Mouse (Mus musculus) hindbrain, embryonic 12.5 days (tissue): ENCODE results near the gene C87414. TPM values are rescaled to one million over a fixed set of nuclear protein-coding genes. Genes with fewer than 3 reads are reported as not detected.
"Not testable (repeated sequence)": the region's sequence is repeated elsewhere in the genome, so short reads cannot be mapped to it uniquely, and the experiment has no call there.

Experiments used
- ATAC-seq: fragments of 200-750 bp; cut with Nextera tagmentation; 2 replicates; pipeline ENCODE4 v1.8.0; 2017; ENCODE audit warnings: moderate TSS enrichment; ENCODE audit not compliant: low FRiP score
- H3K27ac ChIP-seq: fragments of 300-500 bp; sonication (generic); 2 replicates; pipeline ENCODE4 v1.5.1; 2016; ENCODE audit warnings: mild to moderate bottlenecking
- H3K27me3 ChIP-seq: fragments of 300-500 bp; sonication (generic); 2 replicates; pipeline ENCODE4 v1.6.1; 2016; ENCODE audit warnings: mild to moderate bottlenecking
- H3K36me3 ChIP-seq: fragments of 300-500 bp; sonication (generic); 2 replicates; pipeline ENCODE4 v1.6.1; 2016; ENCODE audit warnings: mild to moderate bottlenecking
- H3K4me1 ChIP-seq: fragments of 300-500 bp; sonication (generic); 2 replicates; pipeline ENCODE4 v1.6.1; 2016
- H3K4me2 ChIP-seq: fragments of 300-500 bp; sonication (generic); replicated peaks from 2 replicates; pipeline ENCODE4 v1.6.1; 2016; ENCODE audit warnings: mild to moderate bottlenecking
- H3K4me3 ChIP-seq: fragments of 300-500 bp; sonication (generic); 2 replicates; pipeline ENCODE4 v1.5.1; 2016; ENCODE audit warnings: mild to moderate bottlenecking
- H3K9ac ChIP-seq: fragments of 300-500 bp; sonication (generic); 2 replicates; pipeline ENCODE4 v1.6.1; 2016; ENCODE audit warnings: mild to moderate bottlenecking, moderate library complexity
- H3K9me3 ChIP-seq: fragments of 300-500 bp; sonication (generic); replicated peaks from 2 replicates; pipeline ENCODE4 v1.6.1; 2016; ENCODE audit warnings: mild to moderate bottlenecking
- WGBS: fragments of 180-500 bp; shearing (Covaris S2); methylation state at CpG from one replicate; pipeline ENCODE4 v1.1.7; 2016; 5-methylcytosine and 5-hydroxymethylcytosine counted together
- polyA plus RNA-seq: library from polyadenylated mRNA; unstranded; fragments of >200 nt; fragmentation: Nextera tagmentation; extraction: Ambion mirVana; gene quantifications from 2 replicates; pipeline ENCODE4 v1.2.1, GENCODE M21; 2016

Gene C87414
- polyA plus RNA-seq: not detected in 2 replicates

GRCm38 (mm10) chr5:93671451-93671850 lies at the start of gene C87414:
Gene C87414, minus strand, starts transcription at chr5:93671551.
- not testable (repeated sequence) for ATAC-seq, H3K4me1 ChIP-seq, H3K36me3 ChIP-seq, H3K9ac ChIP-seq, H3K27me3 ChIP-seq, H3K9me3 ChIP-seq, H3K4me3 ChIP-seq, H3K27ac ChIP-seq, H3K4me2 ChIP-seq
- 83% methylated on average over 1 of the region's 3 CpGs for WGBS

- not testable (repeated sequence) for H3K4me2 ChIP-seq, H3K4me1 ChIP-seq, H3K9me3 ChIP-seq, ATAC-seq, H3K27ac ChIP-seq, H3K9ac ChIP-seq, H3K4me3 ChIP-seq, H3K36me3 ChIP-seq, H3K27me3 ChIP-seq
- WGBS: 81% methylated on average over 3 of the region's 3 CpGs
Measured at GRCm38 (mm10) chr5:93684661-93685060, 13.3 kb upstream of the C87414 start.

Other genes starting within 250 kb of the C87414 start
- gene Gm16427, start 131.4 kb downstream of the C87414 start, polyA plus RNA-seq: not detected in 2 replicates
- not detected in 2 replicates for gene Gm7792, start 172.2 kb upstream of the C87414 start, polyA plus RNA-seq